Mouse (Mus musculus) embryonic stem cell, embryonic (primary cell): ENCODE results near the gene Nucks1.

Experiments used
- CTCF ChIA-PET, 4 experiments: fragments of 300-600 bp in 2 of 4; fragments of 350-600 bp in 2 of 4; sonication (Branson Sonifier 250); formaldehyde crosslinking; loops; one replicate each; lab custom pipeline; 2022; ENCODE audit warnings: inconsistent platforms in 2 of 4; lab: Charles Lee
- POLR2A ChIA-PET, 4 experiments: fragments of 300-600 bp in 2 of 4; fragments of 350-600 bp in 2 of 4; sonication (Branson Sonifier 250); formaldehyde crosslinking; loops; one replicate each; lab custom pipeline; 2022; ENCODE audit warnings: antibody characterized with exemption in 4 of 4, inconsistent platforms in 1 of 4; lab: Charles Lee

The Nucks1 gene

GRCm38 (mm10) chr1:131902679-131903078, 7.7 kb upstream of the Nucks1 start:
- ChIA-PET POLR2A (interaction anchor here (0.6 to 10.8 kb wide), 15 partner anchors 9 to 578 kb away, joined by 3 to 169 read pairs (median 4); partner anchors contain the start of genes Fam72a (in 1 of the 4) and Srgap2 (in 1 of the 4)), CTCF (interaction anchor here (0.5 to 1.2 kb wide), 9 partner anchors 13 to 116 kb away, joined by 3 to 17 read pairs (median 4); no protein-coding TSS in a partner anchor)

DNA sequence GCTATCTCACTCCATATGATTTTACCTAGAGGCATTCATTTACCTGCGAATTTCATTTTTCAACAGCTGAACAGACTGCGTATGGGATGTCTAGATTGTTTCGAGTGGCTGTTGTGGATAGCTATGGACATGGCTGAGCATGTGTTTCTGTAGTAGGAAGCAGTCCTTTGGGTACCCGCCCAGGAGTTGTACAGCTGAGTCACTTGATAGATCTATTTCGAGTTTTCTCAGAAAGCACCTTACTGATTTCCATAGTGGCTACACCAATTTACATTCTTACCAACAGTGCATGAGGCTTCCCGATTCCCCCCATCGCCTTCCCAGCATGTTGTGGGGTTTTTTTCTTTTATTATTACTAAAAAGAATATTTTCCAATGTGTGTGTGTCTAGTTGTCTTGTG, 7.1 kb upstream of the Nucks1 start:
- ChIA-PET CTCF (interaction anchor here in 3 of 4 experiments (0.5 to 1.2 kb wide), 5 partner anchors 14 to 127 kb away, joined by 3 to 4 read pairs (median 4); no protein-coding TSS in a partner anchor), POLR2A (interaction anchor here in 3 of 4 experiments (0.6 to 10.8 kb wide), 12 partner anchors 8 to 577 kb away, joined by 3 to 169 read pairs (median 4); partner anchors contain the start of genes Fam72a (in 1 of the 3) and Srgap2 (in 1 of the 3))

DNA sequence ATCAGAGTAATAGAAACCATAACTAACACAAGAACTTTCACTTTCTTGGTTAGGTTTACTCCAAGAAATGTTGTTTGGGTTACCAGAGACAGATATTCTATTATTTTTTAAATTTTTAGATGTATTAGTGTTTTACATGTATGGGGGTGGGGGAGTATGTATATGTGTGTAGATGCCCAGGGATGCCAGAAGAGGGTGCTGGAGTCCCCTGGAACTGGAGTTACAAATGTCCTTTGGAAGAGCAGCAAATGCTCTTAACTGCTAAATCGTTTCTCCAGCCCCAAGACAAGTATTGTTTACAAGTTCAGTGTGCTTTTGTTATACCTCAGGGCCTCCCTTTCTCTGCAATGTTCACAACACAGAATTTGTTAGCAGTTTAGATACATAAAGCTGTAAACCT, 4.8 kb upstream of the Nucks1 start:
- ChIA-PET POLR2A (interaction anchor here in 2 of 4 experiments (0.7 to 10.8 kb wide), 6 partner anchors 16 to 78 kb away, joined by 3 to 169 read pairs (median 3); partner anchors contain the start of gene Slc41a1 (in 1 of the 2)), CTCF (interaction anchor here in 3 of 4 experiments (0.7 to 2.2 kb wide), 8 partner anchors 9 to 204 kb away, joined by 3 to 10 read pairs (median 4); no protein-coding TSS in a partner anchor)

- ChIA-PET CTCF (interaction anchor here in 1 of 4 experiments (1.3 kb wide), 1 partner anchor 84 kb away, joined by 3 read pairs; no protein-coding TSS in a partner anchor), POLR2A (interaction anchor here in 1 of 4 experiments (0.9 to 10.8 kb wide), 5 partner anchors 8 to 381 kb away, joined by 3 to 169 read pairs (median 4); partner anchors contain the start of genes Fam72a and Srgap2)
Observed at GRCm38 (mm10) chr1:131908456-131908855, 1.9 kb upstream of the Nucks1 start.

DNA sequence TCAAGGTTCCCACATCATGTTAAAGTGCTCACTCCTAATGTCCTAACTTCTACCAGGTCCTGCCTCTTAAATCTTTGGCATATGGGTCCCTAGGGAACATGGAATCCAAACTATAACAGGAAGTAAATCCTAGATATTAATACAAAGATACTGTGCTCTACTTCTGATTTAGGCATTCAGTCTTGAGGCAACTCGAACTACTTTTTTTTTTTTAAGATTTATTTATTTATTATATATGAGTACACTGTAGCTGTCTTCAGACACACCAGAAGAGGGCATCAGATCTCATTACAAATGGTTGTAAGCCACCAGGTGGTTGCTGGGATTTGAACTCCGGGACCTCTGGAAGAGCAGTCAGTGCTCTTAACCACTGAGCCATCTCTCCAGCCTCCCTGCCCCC, 1.1 kb upstream of the Nucks1 start:
- ChIA-PET CTCF (interaction anchor here in 2 of 4 experiments (1.1 to 1.4 kb wide), 2 partner anchors 26 to 42 kb away, joined by 5 read pairs; partner anchors contain the start of gene Rab29 (in 1 of the 2)), POLR2A (interaction anchor here (0.6 to 6.5 kb wide), 37 partner anchors 9 to 1274 kb away, joined by 3 to 69 read pairs (median 6); partner anchors contain the start of genes Slc45a3 (in 2 of the 4), Elk4 (in 1 of the 4), Fam72a (in 1 of the 4) and Slc41a1 (in 1 of the 4))

DNA sequence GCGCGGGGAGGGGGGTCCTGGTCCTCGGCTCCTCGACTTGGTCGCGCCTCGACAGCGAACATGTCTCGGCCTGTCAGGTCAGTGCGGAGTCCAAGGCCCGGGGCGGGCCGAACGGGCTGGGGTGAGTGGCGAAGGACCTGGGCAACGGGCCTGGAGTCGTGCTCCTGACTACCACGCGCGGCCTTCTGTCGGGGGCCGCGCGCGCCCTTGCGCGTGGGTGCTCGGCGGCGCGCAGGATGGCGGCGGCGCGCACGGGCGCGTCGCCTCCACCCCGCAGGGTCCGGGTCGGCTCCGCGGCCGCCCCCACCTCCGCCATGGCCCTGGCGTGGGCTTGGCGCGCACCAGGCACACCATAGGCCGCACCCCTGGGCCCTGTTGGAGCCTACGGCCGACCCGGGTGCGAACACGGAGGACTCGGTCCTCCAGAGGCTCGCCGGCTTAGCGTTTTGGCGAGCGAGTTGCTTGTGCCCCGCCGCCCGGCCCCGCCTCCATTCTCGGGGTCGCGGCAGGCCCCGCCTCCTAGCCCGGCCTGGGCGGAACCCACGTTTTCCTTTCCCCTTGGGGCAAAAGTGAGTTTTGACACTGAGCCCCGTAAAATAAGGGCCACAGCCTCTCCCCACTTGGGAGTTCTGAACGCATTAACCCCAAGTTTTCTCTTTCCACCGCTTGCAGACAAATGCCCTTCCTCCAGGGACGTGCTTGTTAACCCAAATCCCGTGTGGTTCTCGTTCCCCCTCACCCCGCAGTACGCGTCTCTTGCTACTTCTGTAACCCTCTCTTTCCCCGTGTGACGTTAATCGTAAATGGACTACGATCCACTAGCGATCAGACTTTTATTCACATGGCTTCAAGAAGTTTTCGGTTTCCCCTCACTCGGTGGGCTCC, 582 bp downstream of the Nucks1 start:
- POLR2A ChIA-PET: interaction anchor here (0.6 to 6.5 kb wide), 47 partner anchors 8 to 1753 kb away, joined by 3 to 91 read pairs (median 5); partner anchors contain the start of genes Fam72a (in 2 of the 4), Srgap2 (in 2 of the 4), Elk4 (in 1 of the 4) and Slc41a1 (in 1 of the 4)
- CTCF ChIA-PET: interaction anchor here in 1 of 4 experiments (1.0 kb wide), 2 partner anchors 9 to 71 kb away, joined by 3 to 5 read pairs; no protein-coding TSS in a partner anchor

DNA sequence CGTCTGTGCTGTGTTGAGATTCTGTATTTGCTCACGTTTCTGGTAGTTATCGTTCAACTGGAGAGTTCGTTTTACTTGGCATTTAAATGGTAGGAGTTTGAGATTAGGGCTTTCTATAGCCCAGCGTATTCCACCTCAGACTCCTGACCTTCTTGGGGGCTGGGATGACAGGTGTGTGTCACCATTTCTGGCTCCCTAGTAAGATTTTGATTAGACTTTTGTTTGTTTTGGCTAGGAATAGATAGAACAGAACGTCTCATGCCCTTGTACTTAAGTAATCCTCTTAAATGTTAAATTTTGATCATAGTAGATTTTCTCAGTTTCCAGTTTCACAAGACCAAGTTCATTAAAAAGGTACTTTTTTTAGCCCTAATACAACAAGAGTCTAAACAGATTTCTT, 7.3 kb downstream of the Nucks1 start:
- POLR2A ChIA-PET: interaction anchor here in 2 of 4 experiments (1.0 to 1.7 kb wide), 4 partner anchors 9 to 27 kb away, joined by 3 to 20 read pairs (median 4); no protein-coding TSS in a partner anchor

GRCm38 (mm10) chr1:131919052-131919451, 8.7 kb downstream of the Nucks1 start:
- ChIA-PET POLR2A (interaction anchor here in 3 of 4 experiments (0.6 to 3.5 kb wide), 6 partner anchors 9 to 148 kb away, joined by 3 to 23 read pairs (median 5); partner anchors contain the start of gene Nucks1 (in 1 of the 3)), CTCF (no interaction called here)

More for the DNA sequence above, 7.3 kb downstream of the Nucks1 start:
- CTCF ChIA-PET: no interaction called here

DNA sequence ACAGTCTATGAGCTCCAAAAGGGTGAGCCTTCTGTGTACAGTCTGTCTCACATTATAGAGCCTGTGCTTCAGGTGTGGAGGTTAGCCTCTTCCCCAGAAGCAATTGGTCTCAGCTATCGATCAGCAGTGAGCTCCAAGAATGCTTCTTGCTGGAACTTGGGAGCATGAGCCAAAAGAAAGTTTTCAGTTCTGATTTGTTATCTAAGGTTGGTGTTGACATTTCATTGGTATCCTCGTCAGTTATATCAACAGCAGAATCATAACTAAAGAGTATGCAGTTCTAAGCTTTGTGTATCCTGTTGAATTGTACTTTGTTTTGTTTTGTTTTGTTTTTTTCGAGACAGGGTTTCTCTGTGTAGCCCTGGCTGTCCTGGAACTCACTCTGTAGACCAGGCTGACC, 11.8 kb downstream of the Nucks1 start:
- CTCF ChIA-PET: interaction anchor here in 2 of 4 experiments (0.5 to 1.0 kb wide), 5 partner anchors 8 to 235 kb away, joined by 3 to 5 read pairs (median 3); no protein-coding TSS in a partner anchor
- POLR2A ChIA-PET: interaction anchor here in 2 of 4 experiments (0.7 to 1.4 kb wide), 10 partner anchors 8 to 36 kb away, joined by 3 to 10 read pairs (median 5); no protein-coding TSS in a partner anchor

DNA sequence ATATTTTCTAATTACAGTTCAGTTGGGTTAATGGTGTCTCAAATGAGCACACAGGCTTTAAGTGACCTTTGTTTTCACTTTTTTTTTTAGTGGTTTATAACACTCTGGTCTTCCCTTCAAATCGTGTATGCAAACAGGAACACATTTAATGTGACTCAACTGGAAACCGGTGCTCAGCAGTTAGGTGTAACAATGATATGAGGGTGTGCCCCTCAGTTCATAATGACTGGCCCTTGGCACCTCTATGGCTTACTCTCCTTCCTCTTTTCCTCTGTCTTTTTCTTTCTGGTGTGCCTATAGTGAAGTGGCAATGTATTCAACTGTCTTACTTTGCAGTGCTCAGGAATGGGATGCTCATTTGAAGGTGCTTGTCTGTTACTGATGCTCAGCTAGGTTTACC, 23.1 kb downstream of the Nucks1 start:
- POLR2A ChIA-PET: interaction anchor here in 2 of 4 experiments (0.9 to 2.6 kb wide), 11 partner anchors 9 to 49 kb away, joined by 3 to 15 read pairs (median 5); partner anchors contain the start of gene Nucks1 (in 1 of the 2)
- CTCF ChIA-PET: interaction anchor here in 1 of 4 experiments (2.2 kb wide), 1 partner anchor 48 kb away, joined by 5 read pairs; no protein-coding TSS in a partner anchor

- CTCF ChIA-PET: interaction anchor here (0.6 to 3.4 kb wide), 29 partner anchors 8 to 788 kb away, joined by 3 to 55 read pairs (median 4); no protein-coding TSS in a partner anchor
- POLR2A ChIA-PET: interaction anchor here (0.6 to 4.1 kb wide), 19 partner anchors 8 to 109 kb away, joined by 3 to 30 read pairs (median 4); no protein-coding TSS in a partner anchor
Observed at GRCm38 (mm10) chr1:131937659-131938305, 27.4 kb downstream of the Nucks1 start.

GRCm38 (mm10) chr1:131938811-131939210, 28.5 kb downstream of the Nucks1 start:
- ChIA-PET POLR2A (interaction anchor here (0.6 to 4.1 kb wide), 18 partner anchors 9 to 255 kb away, joined by 3 to 30 read pairs (median 4); no protein-coding TSS in a partner anchor), CTCF (interaction anchor here (0.5 to 3.4 kb wide), 9 partner anchors 12 to 89 kb away, joined by 3 to 55 read pairs (median 4); no protein-coding TSS in a partner anchor)

- CTCF ChIA-PET: interaction anchor here in 2 of 4 experiments (0.5 to 1.3 kb wide), 2 partner anchors 41 to 313 kb away, joined by 5 read pairs; no protein-coding TSS in a partner anchor
Observed at GRCm38 (mm10) chr1:131940711-131941244, 30.4 kb downstream of the Nucks1 start.

GRCm38 (mm10) chr1:131941501-131941900, 31.2 kb downstream of the Nucks1 start:
- POLR2A ChIA-PET: interaction anchor here in 3 of 4 experiments (1.4 to 13.4 kb wide), 15 partner anchors 12 to 210 kb away, joined by 3 to 130 read pairs (median 6); partner anchors contain the start of genes Slc45a3 (in 2 of the 3) and Elk4 (in 1 of the 3)
- CTCF ChIA-PET: interaction anchor here in 1 of 4 experiments (1.3 kb wide), 1 partner anchor 40 kb away, joined by 5 read pairs; no protein-coding TSS in a partner anchor

More at GRCm38 (mm10) chr1:131940711-131941244, 30.4 kb downstream of the Nucks1 start:
- POLR2A ChIA-PET: interaction anchor here (0.5 to 13.4 kb wide), 27 partner anchors 8 to 1079 kb away, joined by 3 to 130 read pairs (median 5); partner anchors contain the start of genes Elk4 (in 2 of the 4), Slc45a3 (in 2 of the 4) and Nucks1 (in 1 of the 4)

GRCm38 (mm10) chr1:131942621-131943590, 32.6 kb downstream of the Nucks1 start:
- POLR2A ChIA-PET: interaction anchor here in 3 of 4 experiments (0.7 to 13.4 kb wide), 10 partner anchors 10 to 139 kb away, joined by 3 to 130 read pairs (median 4); partner anchors contain the start of gene Slc45a3 (in 1 of the 3)

More at GRCm38 (mm10) chr1:131942621-131943590, 32.6 kb downstream of the Nucks1 start:
- CTCF ChIA-PET: interaction anchor here in 1 of 4 experiments (0.7 kb wide), 1 partner anchor 46 kb away, joined by 4 read pairs; no protein-coding TSS in a partner anchor
